23 mouse cellular contexts compared by ENCODE assay signal in genomic region chr1:80604332-80604731, GRCm38 (mm10).
DNase-seq lines count a peak whose midpoint lies in the region; ATAC-seq and TF ChIP-seq lines count a peak whose summit lies in the region.
"Had no signal": no experiment of that assay in that cellular context is flagged by ENCODE, and none has a peak within 500 bp of the region (broad histone marks: within the 10 kb centered on the region; RNA-seq: fewer than 3 reads in every experiment).

No protein-coding gene starts in this region.

- TF ChIP-seq POLR2A in brain, embryonic 14.5 days (IDR thresholded peaks at IDR 0.05; ENCODE audit: borderline replicate concordance, extremely low read depth, insufficient read depth, insufficient read length, poor library complexity, severe bottlenecking), result no peak

- TF ChIP-seq CTCF in brain, embryonic 14.5 days (IDR thresholded peaks at IDR 0.05; ENCODE audit: borderline replicate concordance, extremely low read depth, insufficient read depth, insufficient read length), result no peak

- no peak for ATAC-seq in forebrain, embryonic 14.5 days
- no peak for ATAC-seq in forebrain, embryonic 12.5 days (ENCODE audit: low FRiP score)
- ATAC-seq in lung, embryonic 16.5 days (ENCODE audit: low read depth), result peak; percentile 73
- no peak for ATAC-seq in megakaryocyte-erythroid progenitor cell, adult 5-6 weeks (replicated peaks; ENCODE audit: low FRiP score, low TSS enrichment, poor library complexity, severe bottlenecking)
- ATAC-seq: forebrain, embryonic 15.5 days; hindbrain, postnatal 0 days; inflammation-experienced regulatory T-cells, adult 6 months had no signal

- H3K27me3 ChIP-seq in forebrain, embryonic 14.5 days (replicated peaks; ENCODE audit: control insufficient read depth, insufficient read depth, low read length), result no peaks in the 10 kb centered on the region
- no peaks in the 10 kb centered on the region for H3K27me3 ChIP-seq in forebrain, embryonic 12.5 days
- no peaks in the 10 kb centered on the region for H3K27me3 ChIP-seq in lung, embryonic 16.5 days (ENCODE audit: control insufficient read depth, insufficient read depth, low read depth, low read length)
- H3K27me3 ChIP-seq: forebrain, embryonic 15.5 days; heart, embryonic 12.5 days; heart, embryonic 15.5 days; hindbrain, embryonic 13.5 days had no signal

- H3K4me3 ChIP-seq in forebrain, embryonic 14.5 days (ENCODE audit: low read depth, low read length), result no peak overlapping the region
- no peak overlapping the region for H3K4me3 ChIP-seq in forebrain, embryonic 12.5 days (replicated peaks)
- H3K4me3 ChIP-seq in lung, embryonic 16.5 days (ENCODE audit: low read length), result no peak overlapping the region
- H3K4me3 ChIP-seq: forebrain, embryonic 10.5 days; forebrain, embryonic 15.5 days; heart, embryonic 12.5 days; heart, embryonic 15.5 days; hindbrain, embryonic 10.5 days; hindbrain, embryonic 13.5 days had no signal

- H3K4me1 ChIP-seq in forebrain, embryonic 14.5 days (ENCODE audit: control insufficient read depth, insufficient read depth, low read length), result no peaks in the 10 kb centered on the region
- no peaks in the 10 kb centered on the region for H3K4me1 ChIP-seq in forebrain, embryonic 12.5 days
- no peaks in the 10 kb centered on the region for H3K4me1 ChIP-seq in lung, embryonic 16.5 days (replicated peaks; ENCODE audit: control insufficient read depth, insufficient read depth, low read length)
- H3K4me1 ChIP-seq: forebrain, embryonic 10.5 days; forebrain, embryonic 15.5 days; heart, embryonic 12.5 days; heart, embryonic 15.5 days; hindbrain, embryonic 10.5 days; hindbrain, embryonic 13.5 days had no signal

- no peak overlapping the region for H3K27ac ChIP-seq in forebrain, embryonic 14.5 days (ENCODE audit: low read depth, low read length)
- H3K27ac ChIP-seq in forebrain, embryonic 12.5 days, result no peak overlapping the region
- H3K27ac ChIP-seq in lung, embryonic 16.5 days (ENCODE audit: low read length), result no peak overlapping the region
- H3K27ac ChIP-seq: forebrain, embryonic 10.5 days; forebrain, embryonic 15.5 days; heart, embryonic 15.5 days; hindbrain, embryonic 10.5 days; hindbrain, embryonic 13.5 days; hindbrain, postnatal 0 days had no signal

- no peaks in the 10 kb centered on the region for H3K36me3 ChIP-seq in forebrain, embryonic 14.5 days (ENCODE audit: control insufficient read depth, insufficient read depth, low read length)
- no peaks in the 10 kb centered on the region for H3K36me3 ChIP-seq in forebrain, embryonic 12.5 days (replicated peaks)
- no peaks in the 10 kb centered on the region for H3K36me3 ChIP-seq in lung, embryonic 16.5 days (ENCODE audit: control insufficient read depth, insufficient read depth, low read length)
- H3K36me3 ChIP-seq: forebrain, embryonic 10.5 days; forebrain, embryonic 15.5 days; heart, embryonic 12.5 days; heart, embryonic 15.5 days; hindbrain, embryonic 10.5 days; hindbrain, embryonic 13.5 days had no signal

- peak; percentile 15 for DNase-seq in forebrain, embryonic 14.5 days (ENCODE audit: low spot score)
- DNase-seq in lung, postnatal 25 days (ENCODE audit: low spot score), result no peak
- DNase-seq in brain, embryonic 14.5 days (ENCODE audit: low read depth), result peak; percentile 32
- DNase-seq: adrenal gland, adult 2 months; adrenal gland, postnatal 14 days; cerebellum, adult 18-20 months; cerebellum, adult 9-10 months; cerebellum, postnatal 14 days; gastrocnemius, postnatal 25 days; heart, adult 18-20 months; heart, postnatal 10 days; heart, postnatal 36 days had no signal

- H3K4me2 ChIP-seq in forebrain, embryonic 14.5 days (ENCODE audit: low read length), result no peak overlapping the region
- H3K4me2 ChIP-seq in forebrain, embryonic 12.5 days, result no peak overlapping the region
- H3K4me2 ChIP-seq in lung, embryonic 16.5 days (ENCODE audit: low read depth, low read length), result no peak overlapping the region
- H3K4me2 ChIP-seq: forebrain, embryonic 15.5 days; heart, embryonic 12.5 days; heart, embryonic 15.5 days; hindbrain, embryonic 13.5 days had no signal

- no peak overlapping the region for H3K9ac ChIP-seq in forebrain, embryonic 14.5 days (ENCODE audit: low read length)
- no peak overlapping the region for H3K9ac ChIP-seq in forebrain, embryonic 12.5 days
- H3K9ac ChIP-seq in lung, embryonic 16.5 days (ENCODE audit: low read length), result no peak overlapping the region
- H3K9ac ChIP-seq: forebrain, embryonic 15.5 days; heart, embryonic 12.5 days; heart, embryonic 15.5 days; hindbrain, embryonic 13.5 days had no signal

- 34% methylated on average over 2 of the region's 2 CpGs for WGBS in forebrain, embryonic 14.5 days
- WGBS in forebrain, embryonic 12.5 days, result 65% methylated on average over 2 of the region's 2 CpGs
- WGBS in lung, embryonic 16.5 days, result 53% methylated on average over 2 of the region's 2 CpGs

- no peaks in the 10 kb centered on the region for H3K9me3 ChIP-seq in forebrain, embryonic 14.5 days (replicated peaks; ENCODE audit: control insufficient read depth, low read length)
- H3K9me3 ChIP-seq in forebrain, embryonic 12.5 days, result no peaks in the 10 kb centered on the region
- H3K9me3 ChIP-seq in lung, embryonic 16.5 days (ENCODE audit: control insufficient read depth, low read length), result no peaks in the 10 kb centered on the region
- H3K9me3 ChIP-seq: forebrain, embryonic 10.5 days; forebrain, embryonic 15.5 days; heart, embryonic 12.5 days; heart, embryonic 15.5 days; hindbrain, embryonic 10.5 days; hindbrain, embryonic 13.5 days had no signal
